Mouse (Mus musculus): ENCODE results near the gene Dpp8. TPM values are rescaled to one million over a fixed set of nuclear protein-coding genes. Genes with fewer than 3 reads are reported as not detected.

Gene Dpp8
- total RNA-seq (2021) (10 to 100 TPM; 56.6 to 61.0 TPM), polyA plus RNA-seq (2012; rRNA removed) (42.2 and 83.2 TPM in 2 replicates)
- long read RNA-seq, full-length matches to known transcripts, result 14 of 17 reads
- long read RNA-seq, partial matches to known transcripts, result 2 of 17 reads
- long read RNA-seq, other reads (novel, unspliced or antisense), result 1 of 17 reads

DNA sequence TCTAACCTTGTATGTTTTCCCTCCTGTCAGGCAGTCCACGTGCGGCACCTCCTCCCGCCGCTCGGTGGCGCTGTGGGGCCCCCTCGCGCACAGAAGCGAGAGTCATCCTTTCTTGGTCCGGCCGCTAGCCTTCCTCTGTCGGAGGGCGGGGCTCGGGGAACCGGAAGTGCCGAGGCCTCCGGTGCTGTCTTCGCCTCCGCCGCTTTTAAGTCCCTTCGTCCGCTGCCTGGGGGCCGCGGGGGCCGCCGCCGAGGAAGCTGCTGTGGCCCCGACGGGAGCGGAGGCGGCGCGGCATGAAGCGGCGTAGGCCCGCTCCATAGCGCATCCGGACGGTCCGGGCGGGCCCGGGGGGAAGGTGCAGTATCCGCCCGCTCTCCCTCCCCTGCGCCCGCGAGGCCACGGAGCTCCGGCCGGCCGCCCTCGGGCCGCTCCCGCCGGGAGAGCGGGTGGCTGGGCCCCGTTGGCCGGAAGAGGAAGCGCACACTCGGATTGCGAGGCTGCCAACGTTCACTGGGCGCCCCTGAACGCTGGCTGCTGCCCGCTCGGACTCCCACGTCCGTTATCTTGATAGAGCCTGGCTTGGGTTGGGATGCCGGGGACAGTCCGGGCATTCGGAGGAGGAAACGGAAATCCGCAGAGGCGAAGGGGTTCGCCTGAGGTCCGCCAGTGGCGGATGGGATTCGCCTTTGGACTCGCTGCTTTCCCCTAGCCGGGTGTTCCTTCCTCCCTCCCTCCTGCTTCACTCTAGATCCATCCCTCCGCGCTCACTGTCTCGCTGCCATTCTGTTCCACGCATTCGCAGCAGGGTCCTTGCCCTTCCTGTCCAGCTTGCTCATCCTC lies at the start of gene Dpp8:
Gene Dpp8 (plus strand): TSS at position 146 of the 840 bp plus-strand sequence.
- Histone ChIP-seq H3K79me2 (replicated peaks; ENCODE audit: control insufficient read depth, insufficient read depth, low read length) (no peaks in the 10 kb centered on the region; the same call in 1 of the 2 replicates), H3K4me3 (peak within 1 kb of the TSS; percentile 95), H3K4me1 (ENCODE audit: control insufficient read depth, insufficient read depth, low read length) (peaks cover 5% of the 10 kb centered on the region), H3K27ac (peak within 1 kb of the TSS; percentile 99), H3K36me3 (ENCODE audit: control insufficient read depth, insufficient read depth, low read length) (peaks cover 15% of the 10 kb centered on the region), H3K27me3 (ENCODE audit: control insufficient read depth, insufficient read depth, low read length) (no peaks in the 10 kb centered on the region), H3K9ac (ENCODE audit: low read depth, low read length) (peak within 1 kb of the TSS; percentile 99)
- under 1% methylated on average over 84 of the region's 85 CpGs for WGBS
- peak; percentile 64; the same call in 1 of the 2 replicates for TF ChIP-seq EP300 (IDR thresholded peaks at IDR 0.05; ENCODE audit: insufficient read depth, low read depth, low read length)
- TF ChIP-seq POLR2A (IDR thresholded peaks at IDR 0.05; ENCODE audit: insufficient read depth, low read depth, low read length), result peak; percentile 31; the same call in 1 of the 2 replicates
- TF ChIP-seq CTCF (IDR thresholded peaks at IDR 0.05), result no peak; the same call in none of the 2 replicates
- intact Hi-C loops (cut with DNase I), result loop anchor here (1.0 to 5.0 kb wide), 4 partner anchors 10 to 295 kb away; partner anchors contain the start of gene Rab11a
- peak; percentile 94 to 95 for DNase-seq

DNA sequence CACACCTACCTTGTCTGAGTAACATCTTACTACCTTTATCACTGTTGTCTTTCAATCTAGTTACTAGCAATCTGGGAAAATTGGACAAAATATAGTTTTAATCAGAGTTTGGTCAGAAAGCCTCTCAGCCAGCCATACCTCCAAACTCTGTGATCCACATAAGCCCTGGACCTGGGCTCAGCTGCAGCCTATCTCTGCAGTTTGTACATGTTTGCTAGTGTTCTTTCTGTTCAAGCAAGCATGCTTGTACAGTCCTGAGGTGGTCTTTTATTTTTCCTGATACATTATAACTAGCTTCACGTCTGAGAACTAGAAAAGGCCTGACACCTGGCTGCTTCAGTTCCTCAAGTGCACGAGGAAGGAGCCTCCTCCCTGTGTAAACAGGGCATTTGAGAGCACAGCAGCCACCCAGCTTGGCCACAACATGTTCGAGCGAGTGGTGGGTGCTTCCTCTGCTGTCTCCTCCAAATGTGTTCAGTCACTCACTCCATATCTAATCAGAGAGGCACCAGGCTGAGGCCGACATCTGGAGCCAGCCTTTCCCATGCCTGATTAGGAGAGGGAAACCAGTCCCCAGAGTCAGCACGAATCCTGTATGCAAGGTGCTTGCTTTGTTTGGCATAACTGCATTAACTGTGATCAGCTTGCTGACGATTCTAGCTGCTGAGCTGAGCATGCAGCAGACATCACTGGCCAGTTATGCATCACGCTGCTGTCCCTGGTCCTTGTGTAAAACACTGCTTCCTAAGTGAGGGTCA lies 47.0 kb upstream of the Dpp8 start:
- Histone ChIP-seq H3K79me2 (replicated peaks; ENCODE audit: control insufficient read depth, insufficient read depth, low read length) (no peaks in the 10 kb centered on the region), H3K4me1 (ENCODE audit: control insufficient read depth, insufficient read depth, low read length) (no peaks in the 10 kb centered on the region), H3K36me3 (ENCODE audit: control insufficient read depth, insufficient read depth, low read length) (peaks cover under 1% of the 10 kb centered on the region; the same call in 1 of the 2 replicates), H3K4me3 (no peak overlapping the region), H3K9ac (ENCODE audit: low read depth, low read length) (no peak overlapping the region), H3K27me3 (ENCODE audit: control insufficient read depth, insufficient read depth, low read length) (no peaks in the 10 kb centered on the region), H3K27ac (no peak overlapping the region)
- 28% methylated on average over 8 of the region's 8 CpGs for WGBS
- no peak for TF ChIP-seq POLR2A (IDR thresholded peaks at IDR 0.05; ENCODE audit: insufficient read depth, low read depth, low read length)
- intact Hi-C loops (cut with DNase I), result loop anchor here (10.0 kb wide), 1 partner anchor 140 kb away; no protein-coding TSS in a partner anchor
- DNase-seq, result no peak

DNA sequence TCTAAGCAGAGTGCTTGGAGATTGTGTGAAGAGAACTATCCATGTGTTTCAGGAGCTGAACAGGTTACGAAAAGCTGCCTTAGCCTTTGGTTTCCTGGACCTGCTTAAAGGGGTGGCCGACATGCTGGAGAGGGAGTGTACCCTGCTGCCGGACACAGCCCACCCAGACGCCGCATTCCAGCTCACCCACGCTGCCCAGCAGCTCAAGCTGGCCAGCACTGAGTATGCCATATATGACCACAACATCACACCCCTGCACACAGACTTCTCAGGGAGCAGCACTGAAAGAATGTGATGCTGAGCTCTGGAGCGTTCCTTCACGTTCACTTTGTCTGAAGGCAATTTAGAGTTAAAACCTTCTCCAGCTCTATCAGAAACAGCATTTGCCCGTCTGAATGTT lies 46.4 kb upstream of the Dpp8 start:
- WGBS, result 64% methylated on average over 9 of the region's 9 CpGs
- H3K9ac ChIP-seq (ENCODE audit: low read depth, low read length), result no peak overlapping the region
- no peaks in the 10 kb centered on the region for H3K27me3 ChIP-seq (ENCODE audit: control insufficient read depth, insufficient read depth, low read length)
- no peaks in the 10 kb centered on the region for H3K4me1 ChIP-seq (ENCODE audit: control insufficient read depth, insufficient read depth, low read length)
- H3K27ac ChIP-seq, result no peak overlapping the region
- intact Hi-C loops (cut with DNase I), result loop anchor here (10.0 kb wide), 1 partner anchor 139 kb away; no protein-coding TSS in a partner anchor
- no peak for TF ChIP-seq EP300 (IDR thresholded peaks at IDR 0.05; ENCODE audit: insufficient read depth, low read depth, low read length)
- no peak for TF ChIP-seq POLR2A (IDR thresholded peaks at IDR 0.05; ENCODE audit: insufficient read depth, low read depth, low read length)
- TF ChIP-seq CTCF (IDR thresholded peaks at IDR 0.05), result no peak
- no peak for DNase-seq
- H3K36me3 ChIP-seq (ENCODE audit: control insufficient read depth, insufficient read depth, low read length), result peaks cover 2% of the 10 kb centered on the region; the same call in 1 of the 2 replicates
- H3K79me2 ChIP-seq (replicated peaks; ENCODE audit: control insufficient read depth, insufficient read depth, low read length), result no peaks in the 10 kb centered on the region
- no peak overlapping the region for H3K4me3 ChIP-seq

DNA sequence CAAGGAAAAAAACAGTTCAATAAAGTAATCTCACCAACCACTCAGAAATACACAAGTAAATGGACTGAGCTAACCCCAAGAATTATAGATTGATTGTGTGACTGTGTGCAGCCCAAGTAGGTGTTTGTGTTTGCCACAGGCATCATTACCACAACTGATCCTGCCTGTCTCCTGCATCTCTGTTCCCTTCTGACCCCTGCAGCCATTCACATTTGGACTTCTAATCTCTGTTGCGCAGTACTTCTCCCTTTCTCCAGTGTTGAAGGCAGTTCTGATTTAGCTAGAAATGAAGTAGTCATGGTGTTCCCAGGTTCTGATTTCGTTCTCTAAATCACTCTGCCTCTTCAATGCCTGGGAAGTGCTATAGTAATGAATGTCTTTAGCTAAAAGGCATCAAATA lies 44.6 kb upstream of the Dpp8 start:
- WGBS, result 90% methylated on average over 2 of the region's 2 CpGs
- H3K36me3 ChIP-seq (ENCODE audit: control insufficient read depth, insufficient read depth, low read length), result peaks cover 2% of the 10 kb centered on the region; the same call in 1 of the 2 replicates
- no peak for TF ChIP-seq CTCF (IDR thresholded peaks at IDR 0.05)
- TF ChIP-seq POLR2A (IDR thresholded peaks at IDR 0.05; ENCODE audit: insufficient read depth, low read depth, low read length), result no peak
- no peak for TF ChIP-seq EP300 (IDR thresholded peaks at IDR 0.05; ENCODE audit: insufficient read depth, low read depth, low read length)
- H3K27ac ChIP-seq, result no peak overlapping the region
- no peak overlapping the region for H3K4me3 ChIP-seq
- intact Hi-C loops (cut with DNase I), result loop anchor here (10.0 kb wide), 1 partner anchor 137 kb away; no protein-coding TSS in a partner anchor
- DNase-seq, result no peak
- H3K4me1 ChIP-seq (ENCODE audit: control insufficient read depth, insufficient read depth, low read length), result no peaks in the 10 kb centered on the region
- H3K9ac ChIP-seq (ENCODE audit: low read depth, low read length), result no peak overlapping the region
- H3K79me2 ChIP-seq (replicated peaks; ENCODE audit: control insufficient read depth, insufficient read depth, low read length), result no peaks in the 10 kb centered on the region
- no peaks in the 10 kb centered on the region for H3K27me3 ChIP-seq (ENCODE audit: control insufficient read depth, insufficient read depth, low read length)

DNA sequence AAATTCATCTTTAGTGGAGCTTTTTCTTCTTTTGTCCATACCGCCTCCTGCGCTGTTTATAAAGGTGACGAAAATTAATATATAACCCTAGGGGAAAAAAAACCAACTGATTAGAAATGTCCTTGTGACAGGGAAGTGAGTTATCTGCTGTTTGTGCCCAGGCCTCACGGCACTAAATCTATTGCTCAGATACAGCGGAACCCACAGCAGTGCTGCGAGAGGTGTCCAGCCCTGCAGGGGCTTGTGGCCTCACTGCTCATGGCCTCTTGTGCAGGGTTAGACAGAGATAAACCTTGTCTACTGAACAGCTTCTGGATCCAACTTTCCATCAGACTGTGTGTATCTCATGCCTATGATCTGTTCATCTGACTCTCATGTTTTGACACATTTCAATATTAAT lies 43.8 kb upstream of the Dpp8 start:
- H3K27ac ChIP-seq, result no peak overlapping the region
- intact Hi-C loops (cut with DNase I), result loop anchor here (10.0 kb wide), 1 partner anchor 136 kb away; no protein-coding TSS in a partner anchor
- no peak for DNase-seq
- H3K9ac ChIP-seq (ENCODE audit: low read depth, low read length), result no peak overlapping the region
- 79% methylated on average over 6 of the region's 6 CpGs for WGBS
- no peak overlapping the region for H3K4me3 ChIP-seq
- no peaks in the 10 kb centered on the region for H3K79me2 ChIP-seq (replicated peaks; ENCODE audit: control insufficient read depth, insufficient read depth, low read length)
- no peaks in the 10 kb centered on the region for H3K27me3 ChIP-seq (ENCODE audit: control insufficient read depth, insufficient read depth, low read length)
- H3K36me3 ChIP-seq (ENCODE audit: control insufficient read depth, insufficient read depth, low read length), result peaks cover 2% of the 10 kb centered on the region; the same call in 1 of the 2 replicates
- H3K4me1 ChIP-seq (ENCODE audit: control insufficient read depth, insufficient read depth, low read length), result no peaks in the 10 kb centered on the region
- TF ChIP-seq EP300 (IDR thresholded peaks at IDR 0.05; ENCODE audit: insufficient read depth, low read depth, low read length) (no peak), POLR2A (IDR thresholded peaks at IDR 0.05; ENCODE audit: insufficient read depth, low read depth, low read length) (no peak), CTCF (IDR thresholded peaks at IDR 0.05) (no peak)
